Mouse (Mus musculus) limb, embryonic 12.5 days (tissue): ENCODE measurements around the gene Phactr1. TPM values are rescaled to one million over a fixed set of nuclear protein-coding genes. Genes with fewer than 3 reads are reported as not detected.

Source experiments
- ATAC-seq: fragments of 200-750 bp; cut with Nextera tagmentation; 2 replicates; pipeline ENCODE4 v1.8.0; 2017; ENCODE audit warnings: low read depth, moderate TSS enrichment; ENCODE audit not compliant: insufficient number of reproducible peaks, insufficient read depth, low FRiP score, low TSS enrichment
- H3K27ac ChIP-seq: fragments of 300-500 bp; sonication (generic); 2 replicates; pipeline ENCODE4 v1.5.1; 2016; ENCODE audit warnings: mild to moderate bottlenecking, moderate library complexity
- H3K27me3 ChIP-seq: fragments of 300-500 bp; sonication (generic); 2 replicates; pipeline ENCODE4 v1.6.1; 2016; ENCODE audit warnings: mild to moderate bottlenecking, moderate library complexity
- H3K36me3 ChIP-seq: fragments of 300-500 bp; sonication (generic); 2 replicates; pipeline ENCODE4 v1.6.1; 2016; ENCODE audit warnings: mild to moderate bottlenecking, moderate library complexity
- H3K4me1 ChIP-seq: fragments of 300-500 bp; sonication (generic); replicated peaks from 2 replicates; pipeline ENCODE4 v1.6.1; 2016
- H3K4me2 ChIP-seq: fragments of 300-500 bp; sonication (generic); 2 replicates; pipeline ENCODE4 v1.6.1; 2016; ENCODE audit warnings: mild to moderate bottlenecking, moderate library complexity
- H3K4me3 ChIP-seq: fragments of 300-500 bp; sonication (generic); replicated peaks from 2 replicates; pipeline ENCODE4 v1.5.1; 2016; ENCODE audit warnings: mild to moderate bottlenecking
- H3K9ac ChIP-seq: fragments of 300-500 bp; sonication (generic); replicated peaks from 2 replicates; pipeline ENCODE4 v1.6.1; 2016; ENCODE audit warnings: mild to moderate bottlenecking, moderate library complexity
- H3K9me3 ChIP-seq: fragments of 300-500 bp; sonication (generic); 2 replicates; pipeline ENCODE4 v1.6.1; 2016; ENCODE audit warnings: mild to moderate bottlenecking, moderate library complexity
- whole genome bisulfite sequencing: fragments of 180-500 bp; shearing (Covaris S2); methylation state at CpG from one replicate; pipeline ENCODE4 v1.1.7; 2016; 5-methylcytosine and 5-hydroxymethylcytosine counted together
- polyA plus RNA-seq: library from polyadenylated mRNA; unstranded; fragments of >200 nt; fragmentation: Nextera tagmentation; extraction: Ambion mirVana; gene quantifications from 2 replicates; pipeline ENCODE4 v1.2.1, GENCODE M21; 2016

Gene Phactr1
- polyA plus RNA-seq: 5.9 and 6.8 TPM in 2 replicates

GRCm38 (mm10) chr13:42680391-42680994 lies at the start of gene Phactr1:
Phactr1 (plus strand) TSS chr13:42680623.
- WGBS: 18% methylated on average over 11 of the region's 11 CpGs
- no peaks in the 10 kb centered on the region for H3K36me3 ChIP-seq
- H3K4me2 ChIP-seq: no peak within 1 kb of the TSS
- no peak within 1 kb of the TSS for H3K4me3 ChIP-seq
- H3K27me3 ChIP-seq: peaks cover 31% of the 10 kb centered on the region
- ATAC-seq: no peak
- H3K27ac ChIP-seq: no peak within 1 kb of the TSS
- H3K4me1 ChIP-seq: no peaks in the 10 kb centered on the region
- no peak within 1 kb of the TSS for H3K9ac ChIP-seq
- no peaks in the 10 kb centered on the region for H3K9me3 ChIP-seq

GRCm38 (mm10) chr13:42634908-42635307 lies 45.5 kb upstream of the Phactr1 start:
- ATAC-seq: no peak
- 95% methylated on average over 2 of the region's 2 CpGs for WGBS

GRCm38 (mm10) chr13:42650228-42650627 lies 30.2 kb upstream of the Phactr1 start:
- 69% methylated on average over 6 of the region's 6 CpGs for WGBS
- Histone ChIP-seq H3K9me3 (no peaks in the 10 kb centered on the region), H3K36me3 (no peaks in the 10 kb centered on the region), H3K27ac (no peak overlapping the region), H3K9ac (no peak overlapping the region), H3K4me3 (no peak overlapping the region), H3K27me3 (no peaks in the 10 kb centered on the region), H3K4me1 (no peaks in the 10 kb centered on the region), H3K4me2 (no peak overlapping the region)
- no peak for ATAC-seq

More at GRCm38 (mm10) chr13:42634908-42635307, 45.5 kb upstream of the Phactr1 start:
- Histone ChIP-seq H3K4me3 (no peak overlapping the region), H3K36me3 (no peaks in the 10 kb centered on the region), H3K27ac (no peak overlapping the region), H3K9me3 (no peaks in the 10 kb centered on the region), H3K4me2 (no peak overlapping the region), H3K27me3 (no peaks in the 10 kb centered on the region), H3K4me1 (no peaks in the 10 kb centered on the region), H3K9ac (no peak overlapping the region)

GRCm38 (mm10) chr13:42656643-42657315 lies 23.6 kb upstream of the Phactr1 start:
- 77% methylated on average over 7 of the region's 7 CpGs for WGBS
- Histone ChIP-seq H3K9ac (no peak overlapping the region), H3K27me3 (no peaks in the 10 kb centered on the region), H3K36me3 (no peaks in the 10 kb centered on the region), H3K4me2 (no peak overlapping the region), H3K4me3 (no peak overlapping the region), H3K4me1 (no peaks in the 10 kb centered on the region), H3K27ac (no peak overlapping the region), H3K9me3 (no peaks in the 10 kb centered on the region)
- no peak for ATAC-seq

GRCm38 (mm10) chr13:42671651-42672290 lies 8.7 kb upstream of the Phactr1 start:
- no peak overlapping the region for H3K4me3 ChIP-seq
- ATAC-seq: no peak
- no peaks in the 10 kb centered on the region for H3K36me3 ChIP-seq
- no peaks in the 10 kb centered on the region; the same call in 1 of the 2 replicates for H3K4me1 ChIP-seq
- H3K9ac ChIP-seq: no peak overlapping the region
- no peaks in the 10 kb centered on the region for H3K27me3 ChIP-seq
- 61% methylated on average over 10 of the region's 10 CpGs for WGBS
- no peaks in the 10 kb centered on the region for H3K9me3 ChIP-seq
- H3K4me2 ChIP-seq: no peak overlapping the region
- no peak overlapping the region for H3K27ac ChIP-seq

- 86% methylated on average over 9 of the region's 9 CpGs for WGBS
- no peak for ATAC-seq
- no peak overlapping the region for H3K4me3 ChIP-seq
- H3K9ac ChIP-seq: no peak overlapping the region
- peaks cover 31% of the 10 kb centered on the region for H3K27me3 ChIP-seq
- H3K27ac ChIP-seq: no peak overlapping the region
- no peaks in the 10 kb centered on the region for H3K4me1 ChIP-seq
- no peak overlapping the region for H3K4me2 ChIP-seq
- H3K9me3 ChIP-seq: no peaks in the 10 kb centered on the region
- no peaks in the 10 kb centered on the region for H3K36me3 ChIP-seq
Measured at GRCm38 (mm10) chr13:42681299-42681698, 876 bp downstream of the Phactr1 start.

- no peak for ATAC-seq
- WGBS: 89% methylated on average over 7 of the region's 7 CpGs
- H3K36me3 ChIP-seq: no peaks in the 10 kb centered on the region
- no peaks in the 10 kb centered on the region for H3K4me1 ChIP-seq
- no peak overlapping the region for H3K4me3 ChIP-seq
- no peaks in the 10 kb centered on the region for H3K9me3 ChIP-seq
- H3K27ac ChIP-seq: no peak overlapping the region
- no peak overlapping the region for H3K9ac ChIP-seq
- H3K27me3 ChIP-seq: peaks cover 27% of the 10 kb centered on the region
- no peak overlapping the region for H3K4me2 ChIP-seq
Measured at GRCm38 (mm10) chr13:42684181-42684580, 3.8 kb downstream of the Phactr1 start.

GRCm38 (mm10) chr13:42692233-42692632 lies 11.8 kb downstream of the Phactr1 start:
- H3K9ac ChIP-seq: no peak overlapping the region
- no peaks in the 10 kb centered on the region for H3K36me3 ChIP-seq
- H3K9me3 ChIP-seq: no peaks in the 10 kb centered on the region
- no peak for ATAC-seq
- no peaks in the 10 kb centered on the region for H3K4me1 ChIP-seq
- no peak overlapping the region for H3K27ac ChIP-seq
- WGBS: 68% methylated on average over 4 of the region's 4 CpGs
- no peak overlapping the region for H3K4me3 ChIP-seq
- no peak overlapping the region for H3K4me2 ChIP-seq
- H3K27me3 ChIP-seq: no peaks in the 10 kb centered on the region

- H3K9ac ChIP-seq: no peak overlapping the region
- 85% methylated on average over 5 of the region's 5 CpGs for WGBS
- ATAC-seq: no peak
- no peak overlapping the region for H3K4me2 ChIP-seq
- no peak overlapping the region for H3K4me3 ChIP-seq
- H3K9me3 ChIP-seq: no peaks in the 10 kb centered on the region
- H3K36me3 ChIP-seq: no peaks in the 10 kb centered on the region
- no peaks in the 10 kb centered on the region for H3K27me3 ChIP-seq
- no peaks in the 10 kb centered on the region for H3K4me1 ChIP-seq
- H3K27ac ChIP-seq: no peak overlapping the region
Measured at GRCm38 (mm10) chr13:42696641-42697040, 16.2 kb downstream of the Phactr1 start.

GRCm38 (mm10) chr13:42709148-42709547 lies 28.7 kb downstream of the Phactr1 start:
- no peaks in the 10 kb centered on the region for H3K36me3 ChIP-seq
- H3K4me1 ChIP-seq: peaks cover 6% of the 10 kb centered on the region
- peak overlapping the region; percentile 56 for H3K4me2 ChIP-seq
- H3K27ac ChIP-seq: no peak overlapping the region
- H3K4me3 ChIP-seq: peak overlapping the region; percentile 34; the same call in 1 of the 2 replicates
- no peak for ATAC-seq
- 11% methylated on average over 11 of the region's 11 CpGs for WGBS
- peaks cover 36% of the 10 kb centered on the region for H3K27me3 ChIP-seq
- H3K9me3 ChIP-seq: no peaks in the 10 kb centered on the region
- H3K9ac ChIP-seq: no peak overlapping the region

GRCm38 (mm10) chr13:42709611-42710331 lies 29.3 kb downstream of the Phactr1 start:
- no peak for ATAC-seq
- Histone ChIP-seq H3K36me3 (no peaks in the 10 kb centered on the region), H3K9me3 (no peaks in the 10 kb centered on the region), H3K4me1 (peaks cover 6% of the 10 kb centered on the region), H3K27ac (no peak overlapping the region), H3K4me3 (peak overlapping the region; percentile 34), H3K27me3 (peaks cover 36% of the 10 kb centered on the region), H3K9ac (no peak overlapping the region), H3K4me2 (peak overlapping the region; percentile 56)
- WGBS: 2% methylated on average over 39 of the region's 39 CpGs
